Mouse (Mus musculus) ovary, adult 2 months (tissue): ENCODE data around the gene Olfr1328. TPM values are rescaled to one million over a fixed set of nuclear protein-coding genes. Genes with fewer than 3 reads are reported as not detected.

Experiments used
- polyA plus RNA-seq: library from polyadenylated mRNA; depleted of rRNA; stranded (reverse); fragments of >200 nt; gene quantifications from 2 replicates; pipeline ENCODE4 v1.2.3, GENCODE M21; 2012; rRNA removed

Olfr1328 gene
- not detected in 2 replicates for polyA plus RNA-seq

GRCm38 (mm10) chr4:118938512-118938911 is at the start of gene Olfr1328:
Gene Olfr1328 (minus strand): TSS chr4:118938612.

DNA sequence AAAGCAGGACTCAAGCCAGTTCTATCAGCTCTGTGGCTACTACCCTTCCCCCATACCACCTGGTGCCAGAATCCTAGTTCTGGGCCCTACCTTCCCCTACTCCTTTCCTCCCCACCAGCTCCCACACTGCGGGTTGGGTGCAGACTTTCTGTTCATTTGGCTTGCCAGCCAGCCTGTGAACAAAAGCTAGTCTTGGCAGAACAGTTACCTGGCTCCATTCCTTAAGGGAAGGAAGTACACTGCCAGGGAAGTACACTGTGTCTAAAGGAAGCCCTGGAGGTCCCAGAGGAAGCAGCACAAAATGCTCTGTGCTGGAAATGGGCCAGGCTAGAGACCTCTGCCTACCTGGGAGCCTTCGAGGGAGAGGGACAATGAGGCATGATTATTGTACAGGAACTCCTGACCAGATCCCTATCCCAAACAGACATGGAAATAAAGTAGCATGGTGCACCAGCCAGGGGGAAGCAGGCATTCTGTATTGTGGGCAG is 22.8 kb upstream of the Olfr1328 start, which contains the start of gene Lao1:
Gene Lao1, plus strand, starts transcription at position 438 of the 488 bp plus-strand sequence.

DNA sequence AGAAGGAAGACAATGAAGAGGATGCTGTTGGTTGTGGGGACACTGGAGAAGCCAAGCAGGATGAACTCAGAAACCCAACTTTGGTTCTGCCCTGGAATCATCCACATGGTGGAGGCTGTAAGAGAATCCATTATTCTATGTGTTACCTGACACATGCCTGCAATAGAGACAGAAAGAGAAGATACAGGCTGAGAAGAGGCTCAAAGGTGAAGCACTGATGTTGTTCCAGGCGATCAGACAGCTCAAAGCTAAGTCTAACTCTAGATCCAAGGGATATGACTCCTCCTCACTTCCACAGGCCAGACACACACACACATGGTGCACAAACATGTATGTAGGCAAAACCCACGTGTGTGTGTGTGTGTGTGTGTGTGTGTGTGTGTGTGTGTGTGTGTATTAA is 21.0 kb downstream of the Olfr1328 start, which contains the start of gene Olfr1329:
Gene Olfr1329, minus strand, starts transcription at position 101 of the 400 bp plus-strand sequence.

DNA sequence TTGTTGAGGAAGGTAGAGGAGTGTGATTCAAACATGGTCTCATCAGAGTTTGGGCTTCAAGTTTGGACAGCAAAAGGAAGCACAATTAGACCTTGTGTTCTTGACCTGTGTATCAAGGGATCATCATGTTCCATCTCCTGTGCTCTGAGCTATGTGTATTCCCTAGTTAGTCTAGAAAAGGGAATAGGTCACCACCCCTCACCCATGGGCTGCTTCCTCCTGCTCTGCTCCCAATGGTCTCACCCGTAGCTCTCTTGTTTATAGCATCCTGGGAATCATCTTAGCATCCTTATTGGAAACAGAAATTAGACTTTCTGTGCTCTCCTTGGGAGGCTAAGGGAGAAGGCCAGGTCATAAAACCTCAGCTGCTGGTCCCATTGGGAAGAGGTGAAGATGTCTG is 50.1 kb downstream of the Olfr1328 start, which contains the start of gene Olfr1330:
Gene Olfr1330, plus strand, starts transcription at position 301 of the 400 bp plus-strand sequence.

Other genes starting within 250 kb of the Olfr1328 start
- gene Olfr1342, start 245.9 kb downstream of the Olfr1328 start, polyA plus RNA-seq = not detected in 2 replicates
- gene Olfr1341, start 235.1 kb downstream of the Olfr1328 start, polyA plus RNA-seq = not detected in 2 replicates
- not detected in 2 replicates for gene Olfr1340, start 218.5 kb downstream of the Olfr1328 start, polyA plus RNA-seq
- gene Olfr1339, start 206.4 kb downstream of the Olfr1328 start, polyA plus RNA-seq = not detected in 2 replicates
- gene Olfr1338, start 179.9 kb downstream of the Olfr1328 start, polyA plus RNA-seq = not detected in 2 replicates
- not detected in 2 replicates for gene Olfr1337, start 156.0 kb downstream of the Olfr1328 start, polyA plus RNA-seq
- not detected in 2 replicates for gene Olfr1335, start 128.7 kb downstream of the Olfr1328 start, polyA plus RNA-seq
- not detected in 2 replicates for gene Olfr1333, start 102.3 kb downstream of the Olfr1328 start, polyA plus RNA-seq
- not detected in 2 replicates for gene Olfr1331, start 74.0 kb downstream of the Olfr1328 start, polyA plus RNA-seq
- gene Olfr1330, start 50.0 kb downstream of the Olfr1328 start, polyA plus RNA-seq = not detected in 2 replicates
- gene Olfr1329, start 21.1 kb downstream of the Olfr1328 start, polyA plus RNA-seq = not detected in 2 replicates
- 0.18 TPM in 2 replicates for gene Lao1, start 23.0 kb upstream of the Olfr1328 start, polyA plus RNA-seq
- 82.8 and 83.3 TPM in 2 replicates for gene Slc2a1, start 170.1 kb upstream of the Olfr1328 start, polyA plus RNA-seq
- gene Zfp691, start 235.6 kb upstream of the Olfr1328 start, polyA plus RNA-seq = 16.9 and 24.8 TPM in 2 replicates